Mouse (Mus musculus) forebrain, embryonic 11.5 days (tissue): ENCODE results near the gene Melk. TPM values are rescaled to one million over a fixed set of nuclear protein-coding genes. Genes with fewer than 3 reads are reported as not detected.

Experiments
- ATAC-seq: fragments of 200-750 bp; cut with Nextera tagmentation; replicated peaks from 2 replicates; pipeline ENCODE4 v1.8.0; 2017; ENCODE audit warnings: moderate TSS enrichment; ENCODE audit not compliant: low FRiP score
- DNase-seq: peaks from one replicate; pipeline ENCODE4 v3.0.0-alpha.2; 2017; ENCODE audit warnings: low spot score
- H3K27ac ChIP-seq: fragments of 300-500 bp; sonication (generic); 2 replicates; pipeline ENCODE4 v1.5.1; 2014; ENCODE audit warnings: low read depth, low read length
- H3K27me3 ChIP-seq: fragments of 300-500 bp; sonication (generic); 2 replicates; pipeline ENCODE4 v1.6.1; 2014; ENCODE audit warnings: mild to moderate bottlenecking, low read length, mixed read lengths; ENCODE audit not compliant: control insufficient read depth, insufficient read depth
- H3K36me3 ChIP-seq: fragments of 300-500 bp; sonication (generic); 2 replicates; pipeline ENCODE4 v1.6.1; 2014; ENCODE audit warnings: mild to moderate bottlenecking, low read length, moderate library complexity, mixed read lengths; ENCODE audit not compliant: control insufficient read depth, insufficient read depth
- H3K4me1 ChIP-seq: fragments of 300-500 bp; sonication (generic); replicated peaks from 2 replicates; pipeline ENCODE4 v1.6.1; 2014; ENCODE audit warnings: low read length, mixed read lengths; ENCODE audit not compliant: control insufficient read depth, insufficient read depth
- H3K4me2 ChIP-seq: fragments of 300-500 bp; sonication (generic); 2 replicates; pipeline ENCODE4 v1.6.1; 2014; ENCODE audit warnings: low read depth, mild to moderate bottlenecking, low read length, moderate library complexity, mixed read lengths; ENCODE audit not compliant: severe bottlenecking
- H3K4me3 ChIP-seq: fragments of 300-500 bp; sonication (generic); 2 replicates; pipeline ENCODE4 v1.5.1; 2014; ENCODE audit warnings: low read depth, low read length
- H3K9ac ChIP-seq: fragments of 300-500 bp; sonication (generic); 2 replicates; pipeline ENCODE4 v1.6.1; 2014; ENCODE audit warnings: low read length
- H3K9me3 ChIP-seq: fragments of 300-500 bp; sonication (generic); 2 replicates; pipeline ENCODE4 v1.6.1; 2016; ENCODE audit warnings: low read length, mixed read lengths; ENCODE audit not compliant: control insufficient read depth
- WGBS: fragments of 180-500 bp; shearing (Covaris S2); extraction: QIAGEN DNeasy Blood & Tissue Kit; methylation state at CpG from one replicate; pipeline ENCODE4 v1.1.7; 2014; 5-methylcytosine and 5-hydroxymethylcytosine counted together
- polyA plus RNA-seq: library from polyadenylated mRNA; unstranded; fragments of >200 nt; fragmentation: Nextera tagmentation; extraction: Ambion mirVana; gene quantifications from 2 replicates; pipeline ENCODE4 v1.2.1, GENCODE M21; 2014

Melk gene
- polyA plus RNA-seq, result 75.0 and 78.5 TPM in 2 replicates

DNA sequence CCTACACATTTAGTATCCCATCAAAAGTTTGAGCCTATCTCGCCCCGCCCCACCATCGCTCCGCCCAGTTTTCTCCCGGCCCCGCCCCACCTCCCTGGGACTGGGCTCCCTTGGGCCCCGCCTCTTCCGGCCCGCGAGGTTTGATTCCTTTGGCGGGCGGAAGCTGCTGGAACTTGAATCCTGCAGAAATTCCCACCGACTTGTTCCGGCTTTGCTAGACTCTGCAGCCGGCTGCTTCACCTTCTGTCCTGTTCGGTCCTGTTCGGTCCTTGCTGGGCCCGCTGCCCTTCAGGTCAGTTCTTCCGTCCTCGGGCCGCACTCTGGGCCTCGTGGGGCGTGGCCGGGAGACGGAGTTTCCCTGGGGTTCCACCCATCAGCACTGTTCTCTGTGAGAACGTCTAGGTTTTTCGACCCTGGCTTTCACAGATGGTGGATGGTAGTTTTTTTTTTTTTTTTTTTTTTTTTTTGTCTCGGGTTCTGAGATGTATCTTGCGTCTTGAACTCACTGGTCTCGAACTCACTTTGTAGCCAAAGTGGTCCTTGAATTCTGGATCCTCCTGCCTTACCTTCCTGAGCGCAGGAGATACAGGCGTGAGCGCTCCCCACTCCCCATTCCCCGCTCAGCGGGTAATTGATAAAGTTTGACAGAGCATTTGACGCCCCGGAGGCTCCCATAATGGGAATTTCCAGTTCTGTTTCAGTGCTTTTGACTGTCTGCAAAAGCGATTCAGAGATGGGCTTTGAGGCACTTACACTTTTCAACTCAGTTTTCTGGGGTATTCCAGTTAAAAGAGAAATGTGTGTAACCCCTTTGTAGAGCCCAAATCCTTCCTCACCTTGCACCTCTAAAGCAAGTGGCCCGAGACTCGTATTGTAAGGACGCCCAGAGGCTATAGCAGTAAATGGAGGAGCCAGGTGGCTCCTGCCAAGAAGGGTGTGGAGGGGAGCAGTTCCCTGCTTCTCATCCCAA is at the start of gene Melk:
Melk (plus strand) TSS at position 96 of the 970 bp plus-strand sequence.
- DNase-seq, result peak; percentile 93
- WGBS, result under 1% methylated on average over 41 of the region's 41 CpGs
- ATAC-seq, result peak; percentile 90
- Histone ChIP-seq H3K27me3 (no peaks in the 10 kb centered on the region), H3K4me3 (peak within 1 kb of the TSS; percentile 75), H3K4me2 (peak within 1 kb of the TSS; percentile 51), H3K4me1 (0 out of 2 replicates have a peak, but pooled peaks cover 3% of the 10 kb centered on the region), H3K9me3 (no peaks in the 10 kb centered on the region), H3K9ac (peak within 1 kb of the TSS; percentile 82), H3K36me3 (no peaks in the 10 kb centered on the region), H3K27ac (peak within 1 kb of the TSS; percentile 51; the same call in 1 of the 2 replicates)

DNA sequence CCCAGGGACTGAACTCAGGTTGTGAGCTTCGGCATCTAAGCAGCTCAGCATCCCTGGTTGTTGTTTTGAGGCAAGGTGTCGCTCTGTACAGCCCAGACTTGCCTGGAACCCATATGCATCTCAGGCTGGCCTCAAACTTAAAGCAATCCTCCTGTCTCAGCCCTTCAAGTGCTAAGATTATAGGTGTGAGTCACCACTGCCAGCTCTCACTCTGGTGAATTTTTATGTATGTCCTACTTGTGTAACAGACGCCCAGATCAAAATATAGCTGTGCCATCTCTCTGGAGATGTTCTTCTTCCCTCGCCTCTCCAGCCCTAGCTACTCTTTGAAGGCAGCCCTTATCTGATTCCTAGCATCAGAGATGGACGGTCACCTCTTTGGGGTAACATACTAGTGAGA is 49.2 kb upstream of the Melk start:
- Histone ChIP-seq H3K27me3 (no peaks in the 10 kb centered on the region), H3K9ac (no peak overlapping the region), H3K9me3 (no peaks in the 10 kb centered on the region), H3K36me3 (no peaks in the 10 kb centered on the region), H3K4me3 (no peak overlapping the region), H3K4me1 (peaks cover 4% of the 10 kb centered on the region; the same call in 1 of the 2 replicates), H3K4me2 (no peak overlapping the region), H3K27ac (no peak overlapping the region)
- WGBS, result 84% methylated on average over 5 of the region's 5 CpGs
- ATAC-seq, result no peak
- no peak for DNase-seq

DNA sequence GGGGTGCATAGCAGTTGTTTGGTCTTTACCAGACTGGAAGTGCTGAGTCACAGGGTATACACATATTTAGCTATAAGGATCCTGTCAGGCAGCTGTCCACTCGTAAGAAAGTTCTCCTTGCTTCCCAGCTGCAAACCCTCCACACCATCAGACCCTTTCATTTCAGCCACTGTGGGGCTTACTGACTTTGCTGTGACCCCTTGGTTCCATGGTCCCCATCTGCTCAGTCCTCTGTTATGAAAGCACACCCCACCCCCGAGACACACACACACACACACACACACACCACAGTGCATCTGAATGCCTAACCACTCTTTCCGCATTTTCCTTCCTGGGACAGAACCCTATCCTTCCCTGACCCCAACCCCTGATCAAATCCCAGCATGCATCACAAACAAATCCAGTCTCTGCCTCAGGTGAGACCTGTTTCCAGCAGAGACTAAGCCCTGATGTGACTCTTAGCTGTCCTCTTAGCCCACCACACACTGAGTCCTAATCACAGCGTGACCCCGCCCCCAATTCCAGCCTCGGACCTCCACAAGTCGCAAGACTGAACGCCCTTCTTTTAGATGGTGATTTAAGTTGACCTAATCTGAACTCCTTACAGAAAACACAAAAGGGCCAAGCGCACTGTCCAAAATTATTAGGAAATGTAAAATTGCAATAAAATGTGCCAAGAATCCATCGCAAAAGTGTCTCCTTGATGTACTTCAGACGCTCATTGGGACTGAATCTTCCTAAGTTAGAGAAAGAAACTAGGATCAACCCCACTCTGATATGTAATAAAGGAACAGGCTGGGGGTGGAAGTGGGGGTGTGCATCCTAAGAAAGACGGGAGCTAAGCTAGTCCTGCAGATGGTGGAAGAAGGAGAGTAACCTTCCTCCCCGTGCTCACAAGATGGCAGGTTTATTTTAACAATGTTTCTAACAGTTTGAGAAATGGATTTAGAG is 48.4 kb upstream of the Melk start:
- H3K9me3 ChIP-seq, result no peaks in the 10 kb centered on the region
- no peak overlapping the region for H3K4me3 ChIP-seq
- H3K9ac ChIP-seq, result no peak overlapping the region
- WGBS, result 8% methylated on average over 13 of the region's 13 CpGs
- H3K36me3 ChIP-seq, result no peaks in the 10 kb centered on the region
- peaks cover 2% of the 10 kb centered on the region; the same call in 1 of the 2 replicates for H3K4me1 ChIP-seq
- H3K27me3 ChIP-seq, result no peaks in the 10 kb centered on the region
- 0 out of 2 replicates have a peak overlapping the region, but pooled peaks have one; percentile 11 for H3K4me2 ChIP-seq
- DNase-seq, result no peak
- no peak overlapping the region for H3K27ac ChIP-seq
- ATAC-seq, result no peak

DNA sequence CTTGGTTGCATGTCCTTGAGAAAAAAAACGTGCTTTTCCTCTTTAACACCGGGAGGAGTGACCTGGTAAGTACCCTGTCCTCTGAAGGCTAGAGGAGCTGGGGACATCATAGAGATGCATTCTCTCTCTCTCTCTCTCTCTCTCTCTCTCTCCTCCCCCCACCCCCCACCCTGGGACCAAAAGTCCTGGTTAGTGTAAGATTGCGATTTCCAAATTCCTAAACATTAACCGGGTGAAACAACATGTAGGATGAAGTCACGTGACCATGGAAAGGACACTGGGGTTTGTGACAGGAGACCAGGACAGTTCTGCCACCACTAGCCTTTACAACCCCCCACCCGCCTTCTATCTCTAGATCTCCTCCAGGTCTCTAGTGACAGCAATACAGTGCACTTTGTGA is 47.5 kb upstream of the Melk start:
- Histone ChIP-seq H3K27me3 (no peaks in the 10 kb centered on the region), H3K9ac (no peak overlapping the region), H3K27ac (no peak overlapping the region), H3K4me3 (no peak overlapping the region), H3K4me2 (no peak overlapping the region), H3K9me3 (no peaks in the 10 kb centered on the region), H3K36me3 (no peaks in the 10 kb centered on the region), H3K4me1 (0 out of 2 replicates have a peak, but pooled peaks cover 2% of the 10 kb centered on the region)
- WGBS, result 11% methylated on average over 6 of the region's 6 CpGs
- ATAC-seq (no peak), DNase-seq (no peak)

DNA sequence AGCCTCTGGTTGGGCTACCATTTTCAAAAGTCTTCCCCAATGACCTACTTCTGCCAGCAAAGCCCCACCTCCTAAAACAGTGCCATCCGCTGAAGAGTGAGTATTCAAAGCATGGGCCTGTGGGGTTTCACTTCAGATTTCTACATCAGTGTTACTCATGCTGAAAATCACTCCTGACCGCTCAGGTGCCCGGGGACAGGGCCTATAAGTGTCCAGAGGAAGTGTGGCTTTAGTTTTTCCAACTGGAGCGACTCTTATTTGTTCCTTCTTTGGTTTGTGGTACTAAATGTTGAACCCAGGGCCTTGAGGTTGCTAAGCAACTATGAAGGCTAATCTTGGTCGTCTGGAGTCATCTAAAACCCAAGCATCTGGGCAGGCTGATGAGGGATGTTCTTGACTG is 46.1 kb upstream of the Melk start:
- 81% methylated on average over 5 of the region's 5 CpGs for WGBS
- no peaks in the 10 kb centered on the region for H3K36me3 ChIP-seq
- no peak overlapping the region for H3K4me3 ChIP-seq
- H3K27me3 ChIP-seq, result no peaks in the 10 kb centered on the region
- no peak for DNase-seq
- H3K9me3 ChIP-seq, result no peaks in the 10 kb centered on the region
- ATAC-seq, result no peak
- no peak overlapping the region for H3K27ac ChIP-seq
- H3K9ac ChIP-seq, result no peak overlapping the region
- no peak overlapping the region for H3K4me2 ChIP-seq
- 0 out of 2 replicates have a peak, but pooled peaks cover 2% of the 10 kb centered on the region for H3K4me1 ChIP-seq

- no peaks in the 10 kb centered on the region for H3K27me3 ChIP-seq
- ATAC-seq, result no peak
- WGBS, result 83% methylated on average over 4 of the region's 4 CpGs
- no peak overlapping the region for H3K9ac ChIP-seq
- no peak overlapping the region for H3K27ac ChIP-seq
- no peaks in the 10 kb centered on the region for H3K36me3 ChIP-seq
- no peak overlapping the region for H3K4me2 ChIP-seq
- no peak overlapping the region for H3K4me3 ChIP-seq
- no peaks in the 10 kb centered on the region for H3K9me3 ChIP-seq
- H3K4me1 ChIP-seq, result no peaks in the 10 kb centered on the region
- no peak for DNase-seq
Measured at GRCm38 (mm10) chr4:44259126-44259525, 41.5 kb upstream of the Melk start.

DNA sequence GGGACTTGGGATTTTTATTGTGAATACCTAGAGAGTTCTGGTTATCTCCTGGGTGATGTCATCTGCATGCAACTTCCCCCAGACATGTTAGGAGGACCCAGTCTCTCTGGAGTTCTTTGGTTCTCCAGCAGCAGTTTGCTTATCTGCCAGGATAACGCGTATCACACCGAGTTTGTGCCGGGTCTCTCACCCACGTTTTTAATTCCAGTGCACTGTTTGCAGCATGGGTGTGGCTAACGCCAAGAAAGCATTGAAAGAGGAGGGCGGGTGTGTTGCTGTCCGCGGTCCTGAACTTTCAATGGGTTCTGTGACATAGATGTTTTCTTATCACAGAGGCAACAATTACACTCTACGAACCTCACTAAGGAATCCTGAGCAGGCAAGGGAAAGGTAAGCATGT is 40.4 kb upstream of the Melk start:
- Histone ChIP-seq H3K4me2 (no peak overlapping the region), H3K4me1 (no peaks in the 10 kb centered on the region), H3K9ac (no peak overlapping the region), H3K36me3 (no peaks in the 10 kb centered on the region), H3K27me3 (no peaks in the 10 kb centered on the region), H3K9me3 (no peaks in the 10 kb centered on the region), H3K4me3 (no peak overlapping the region), H3K27ac (no peak overlapping the region)
- 8% methylated on average over 10 of the region's 10 CpGs for WGBS
- ATAC-seq (no peak), DNase-seq (peak; percentile 78)

GRCm38 (mm10) chr4:44265500-44265899 is 35.2 kb upstream of the Melk start:
- no peaks in the 10 kb centered on the region for H3K36me3 ChIP-seq
- H3K4me3 ChIP-seq, result no peak overlapping the region
- no peak overlapping the region for H3K9ac ChIP-seq
- no peak for DNase-seq
- 86% methylated on average over 3 of the region's 3 CpGs for WGBS
- no peaks in the 10 kb centered on the region for H3K27me3 ChIP-seq
- no peak overlapping the region for H3K4me2 ChIP-seq
- no peak for ATAC-seq
- H3K9me3 ChIP-seq, result no peaks in the 10 kb centered on the region
- H3K27ac ChIP-seq, result no peak overlapping the region
- no peaks in the 10 kb centered on the region for H3K4me1 ChIP-seq
